Mouse (Mus musculus) embryonic facial prominence, embryonic 15.5 days (tissue): ENCODE results near the gene Slc25a12. TPM values are rescaled to one million over a fixed set of nuclear protein-coding genes. Genes with fewer than 3 reads are reported as not detected.
A peak's percentile ranks its signal among the peaks of the same experiment; 100 is the strongest.

Source experiments
- ATAC-seq: fragments of 200-750 bp; cut with Nextera tagmentation; 2 replicates; pipeline ENCODE4 v1.8.0; 2017; ENCODE audit warnings: low read depth, moderate TSS enrichment; ENCODE audit not compliant: insufficient number of reproducible peaks, low FRiP score, low TSS enrichment
- H3K27ac ChIP-seq: fragments of 300-500 bp; sonication (generic); replicated peaks from 2 replicates; pipeline ENCODE4 v1.5.1; 2015; ENCODE audit warnings: mild to moderate bottlenecking, inconsistent platforms
- H3K27me3 ChIP-seq: fragments of 300-500 bp; sonication (generic); 2 replicates; pipeline ENCODE4 v1.6.1; 2015; ENCODE audit warnings: inconsistent platforms
- H3K36me3 ChIP-seq: fragments of 300-500 bp; sonication (generic); 2 replicates; pipeline ENCODE4 v1.6.1; 2015; ENCODE audit warnings: mild to moderate bottlenecking, inconsistent platforms
- H3K4me1 ChIP-seq: fragments of 300-500 bp; sonication (generic); 2 replicates; pipeline ENCODE4 v1.6.1; 2015; ENCODE audit warnings: inconsistent platforms
- H3K4me2 ChIP-seq: fragments of 300-500 bp; sonication (generic); replicated peaks from 2 replicates; pipeline ENCODE4 v1.6.1; 2015; ENCODE audit warnings: mild to moderate bottlenecking, inconsistent platforms
- H3K4me3 ChIP-seq: fragments of 300-500 bp; sonication (generic); replicated peaks from 2 replicates; pipeline ENCODE4 v1.5.1; 2015; ENCODE audit warnings: mild to moderate bottlenecking, inconsistent platforms
- H3K9ac ChIP-seq: fragments of 300-500 bp; sonication (generic); 2 replicates; pipeline ENCODE4 v1.6.1; 2015; ENCODE audit warnings: inconsistent platforms
- H3K9me3 ChIP-seq: fragments of 300-500 bp; sonication (generic); replicated peaks from 2 replicates; pipeline ENCODE4 v1.6.1; 2016; ENCODE audit warnings: inconsistent platforms
- WGBS: fragments of 180-500 bp; shearing (Covaris S2); methylation state at CpG from one replicate; pipeline ENCODE4 v1.1.7; 2015; 5-methylcytosine and 5-hydroxymethylcytosine counted together
- polyA plus RNA-seq: library from polyadenylated mRNA; unstranded; fragments of >200 nt; fragmentation: Nextera tagmentation; extraction: Ambion mirVana; gene quantifications from 2 replicates; pipeline ENCODE4 v1.2.1, GENCODE M21; 2015

Gene Slc25a12
- polyA plus RNA-seq, 1 experiment from 2014 or later = 39.6 TPM

- H3K27ac ChIP-seq = no peak overlapping the region
- WGBS = 69% methylated on average over 23 of the region's 23 CpGs
- H3K4me1 ChIP-seq = 0 out of 2 replicates have a peak, but pooled peaks cover 10% of the 10 kb centered on the region
- no peak for ATAC-seq
- no peaks in the 10 kb centered on the region for H3K27me3 ChIP-seq
- H3K4me2 ChIP-seq = no peak overlapping the region
- peaks cover 19% of the 10 kb centered on the region for H3K36me3 ChIP-seq
- no peak overlapping the region for H3K4me3 ChIP-seq
- H3K9ac ChIP-seq = no peak overlapping the region
- H3K9me3 ChIP-seq = no peaks in the 10 kb centered on the region
Measured at GRCm38 (mm10) chr2:71278791-71279775, 88.5 kb downstream of the Slc25a12 start.

GRCm38 (mm10) chr2:71275734-71276133 lies 91.8 kb downstream of the Slc25a12 start:
- Histone ChIP-seq H3K27ac (no peak overlapping the region), H3K27me3 (no peaks in the 10 kb centered on the region), H3K4me1 (peaks cover 17% of the 10 kb centered on the region; the same call in 1 of the 2 replicates), H3K4me3 (no peak overlapping the region), H3K9ac (no peak overlapping the region), H3K36me3 (peaks cover 9% of the 10 kb centered on the region; the same call in 1 of the 2 replicates), H3K4me2 (no peak overlapping the region), H3K9me3 (no peaks in the 10 kb centered on the region)
- no peak for ATAC-seq
- WGBS = 82% methylated on average over 7 of the region's 7 CpGs

GRCm38 (mm10) chr2:71273955-71274679 lies 93.4 kb downstream of the Slc25a12 start:
- Histone ChIP-seq H3K4me1 (peaks cover 14% of the 10 kb centered on the region; the same call in 1 of the 2 replicates), H3K9ac (no peak overlapping the region), H3K27me3 (no peaks in the 10 kb centered on the region), H3K27ac (peak overlapping the region; percentile 75), H3K4me3 (peak overlapping the region; percentile 35), H3K4me2 (peak overlapping the region; percentile 42), H3K9me3 (no peaks in the 10 kb centered on the region), H3K36me3 (peaks cover 9% of the 10 kb centered on the region; the same call in 1 of the 2 replicates)
- 17% methylated on average over 23 of the region's 23 CpGs for WGBS
- peak; percentile 63; the same call in 1 of the 2 replicates for ATAC-seq

GRCm38 (mm10) chr2:71270085-71270484 lies 97.5 kb downstream of the Slc25a12 start:
- WGBS = 68% methylated on average over 4 of the region's 4 CpGs
- H3K27me3 ChIP-seq = no peaks in the 10 kb centered on the region
- no peak overlapping the region for H3K4me2 ChIP-seq
- no peak overlapping the region for H3K9ac ChIP-seq
- H3K9me3 ChIP-seq = no peaks in the 10 kb centered on the region
- no peak for ATAC-seq
- H3K4me3 ChIP-seq = no peak overlapping the region
- H3K36me3 ChIP-seq = peaks cover 20% of the 10 kb centered on the region
- no peak overlapping the region for H3K27ac ChIP-seq
- H3K4me1 ChIP-seq = peaks cover 13% of the 10 kb centered on the region; the same call in 1 of the 2 replicates

GRCm38 (mm10) chr2:71269332-71269731 lies 98.2 kb downstream of the Slc25a12 start:
- Histone ChIP-seq H3K27ac (no peak overlapping the region), H3K27me3 (no peaks in the 10 kb centered on the region), H3K4me3 (no peak overlapping the region), H3K36me3 (peaks cover 27% of the 10 kb centered on the region), H3K9me3 (no peaks in the 10 kb centered on the region), H3K4me2 (no peak overlapping the region), H3K9ac (no peak overlapping the region), H3K4me1 (peaks cover 8% of the 10 kb centered on the region; the same call in 1 of the 2 replicates)
- 57% methylated on average over 1 of the region's 1 CpGs for WGBS
- no peak for ATAC-seq

GRCm38 (mm10) chr2:71268691-71269090 lies 98.9 kb downstream of the Slc25a12 start:
- Histone ChIP-seq H3K27me3 (no peaks in the 10 kb centered on the region), H3K4me3 (no peak overlapping the region), H3K4me2 (no peak overlapping the region), H3K4me1 (peaks cover 4% of the 10 kb centered on the region; the same call in 1 of the 2 replicates), H3K9me3 (no peaks in the 10 kb centered on the region), H3K27ac (no peak overlapping the region), H3K36me3 (peaks cover 30% of the 10 kb centered on the region), H3K9ac (no peak overlapping the region)
- ATAC-seq = no peak
- 85% methylated on average over 8 of the region's 8 CpGs for WGBS

GRCm38 (mm10) chr2:71264585-71264984 lies 103.0 kb downstream of the Slc25a12 start:
- no peak overlapping the region for H3K4me3 ChIP-seq
- H3K36me3 ChIP-seq = peaks cover 55% of the 10 kb centered on the region
- no peaks in the 10 kb centered on the region for H3K27me3 ChIP-seq
- H3K9ac ChIP-seq = no peak overlapping the region
- no peaks in the 10 kb centered on the region for H3K9me3 ChIP-seq
- no peak overlapping the region for H3K4me2 ChIP-seq
- H3K4me1 ChIP-seq = no peaks in the 10 kb centered on the region
- ATAC-seq = no peak
- no peak overlapping the region for H3K27ac ChIP-seq
- 94% methylated on average over 20 of the region's 20 CpGs for WGBS

GRCm38 (mm10) chr2:71256581-71256980 lies 111.0 kb downstream of the Slc25a12 start:
- no peaks in the 10 kb centered on the region for H3K4me1 ChIP-seq
- H3K4me2 ChIP-seq = no peak overlapping the region
- peaks cover 77% of the 10 kb centered on the region for H3K36me3 ChIP-seq
- no peak overlapping the region for H3K4me3 ChIP-seq
- ATAC-seq = no peak
- no peak overlapping the region for H3K9ac ChIP-seq
- H3K27ac ChIP-seq = no peak overlapping the region
- H3K9me3 ChIP-seq = no peaks in the 10 kb centered on the region
- 90% methylated on average over 7 of the region's 7 CpGs for WGBS
- H3K27me3 ChIP-seq = no peaks in the 10 kb centered on the region

GRCm38 (mm10) chr2:71254836-71255235 lies 112.7 kb downstream of the Slc25a12 start:
- no peak overlapping the region for H3K4me3 ChIP-seq
- H3K36me3 ChIP-seq = peaks cover 81% of the 10 kb centered on the region
- no peak overlapping the region for H3K27ac ChIP-seq
- no peak overlapping the region for H3K9ac ChIP-seq
- H3K9me3 ChIP-seq = no peaks in the 10 kb centered on the region
- WGBS = 82% methylated on average over 4 of the region's 4 CpGs
- ATAC-seq = no peak
- H3K4me2 ChIP-seq = no peak overlapping the region
- H3K27me3 ChIP-seq = no peaks in the 10 kb centered on the region
- H3K4me1 ChIP-seq = no peaks in the 10 kb centered on the region

GRCm38 (mm10) chr2:71250841-71251240 lies 116.7 kb downstream of the Slc25a12 start:
- no peak overlapping the region for H3K9ac ChIP-seq
- peaks cover 65% of the 10 kb centered on the region for H3K36me3 ChIP-seq
- no peak overlapping the region for H3K4me2 ChIP-seq
- no peak for ATAC-seq
- no peaks in the 10 kb centered on the region for H3K9me3 ChIP-seq
- H3K27ac ChIP-seq = no peak overlapping the region
- no peak overlapping the region for H3K4me3 ChIP-seq
- H3K4me1 ChIP-seq = no peaks in the 10 kb centered on the region
- WGBS = 69% methylated on average over 5 of the region's 5 CpGs
- no peaks in the 10 kb centered on the region for H3K27me3 ChIP-seq

- WGBS = 35% methylated on average over 3 of the region's 3 CpGs
- no peak overlapping the region for H3K27ac ChIP-seq
Measured at GRCm38 (mm10) chr2:71248071-71248470, 119.5 kb downstream of the Slc25a12 start.

More at GRCm38 (mm10) chr2:71248071-71248470, 119.5 kb downstream of the Slc25a12 start:
- Histone ChIP-seq H3K4me2 (no peak overlapping the region), H3K4me1 (no peaks in the 10 kb centered on the region), H3K27me3 (no peaks in the 10 kb centered on the region), H3K4me3 (no peak overlapping the region), H3K9me3 (no peaks in the 10 kb centered on the region), H3K36me3 (peaks cover 49% of the 10 kb centered on the region), H3K9ac (no peak overlapping the region)
- no peak for ATAC-seq
